Mouse (Mus musculus): Measurements from ENCODE around the gene Gramd1b.

DNA sequence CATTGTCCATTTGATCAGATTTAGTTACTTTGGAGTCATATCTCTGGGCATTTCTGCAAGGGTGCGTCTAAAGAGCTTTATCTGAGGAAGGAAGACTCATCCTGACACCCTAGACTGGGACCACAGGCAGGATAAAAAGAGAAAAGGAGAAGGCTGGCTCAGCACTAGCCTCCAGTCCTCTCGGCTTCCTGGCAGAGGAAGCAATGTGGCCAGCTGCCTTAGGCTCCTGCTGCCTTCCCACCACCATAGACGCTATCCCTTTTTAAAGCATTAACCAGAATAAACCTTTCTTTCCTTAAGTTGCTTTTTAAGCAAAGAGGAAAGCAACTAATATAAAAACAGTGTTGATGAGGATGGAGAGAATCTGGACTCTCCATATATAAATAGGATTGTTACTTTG lies 24.6 kb downstream of the Gramd1b start:
- no peak for TF ChIP-seq CTCF (IDR thresholded peaks at IDR 0.05; ENCODE audit: low read depth)
- TF ChIP-seq EP300 (IDR thresholded peaks at IDR 0.05; ENCODE audit: low read depth): no peak

Data from heart, postnatal 0 days (tissue).